Mouse (Mus musculus): ENCODE measurements at regions not wholly inside any gene's neighbourhood (a gene's known extent, or its start where the extent isn't known, plus 50 kb on each side); places are given as distances from the start of the nearest gene placed in this dataset.

- no peak for DNase-seq
Observed at GRCm38 (mm10) chr3:50888571-50889210, 335.6 kb upstream of the Noct start.

GRCm38 (mm10) chr3:50890537-50890936, 333.7 kb upstream of the Noct start:
- DNase-seq: no peak

GRCm38 (mm10) chr3:50898179-50898578, 326.1 kb upstream of the Noct start:
- no peak for DNase-seq

GRCm38 (mm10) chr3:50899830-50900350, 324.4 kb upstream of the Noct start:
- no peak for DNase-seq

GRCm38 (mm10) chr3:50900566-50900965, 323.7 kb upstream of the Noct start:
- DNase-seq: no peak

- no peak for DNase-seq
Observed at GRCm38 (mm10) chr3:50901321-50901720, 322.9 kb upstream of the Noct start.

- no peak for DNase-seq
Observed at GRCm38 (mm10) chr3:50902933-50903332, 321.3 kb upstream of the Noct start.

GRCm38 (mm10) chr3:50904716-50905116, 319.5 kb upstream of the Noct start:
- no peak for DNase-seq

- peak in 1 of 2 experiments; percentile 21 for DNase-seq
Observed at GRCm38 (mm10) chr3:50905274-50905992, 318.8 kb upstream of the Noct start.

- peak; percentile 81 to 85 for DNase-seq
Observed at GRCm38 (mm10) chr3:50905993-50906831, 318.0 kb upstream of the Noct start.

GRCm38 (mm10) chr3:50912980-50913518, 311.2 kb upstream of the Noct start:
- no peak for DNase-seq

- DNase-seq: no peak
Observed at GRCm38 (mm10) chr3:50914866-50915365, 309.3 kb upstream of the Noct start.

- DNase-seq: no peak
Observed at GRCm38 (mm10) chr3:50916305-50916854, 307.9 kb upstream of the Noct start.

GRCm38 (mm10) chr3:50922347-50922746, 301.9 kb upstream of the Noct start:
- no peak for DNase-seq

- no peak for DNase-seq
Observed at GRCm38 (mm10) chr3:50922832-50923231, 301.4 kb upstream of the Noct start.

- DNase-seq: no peak
Observed at GRCm38 (mm10) chr3:50923327-50923726, 300.9 kb upstream of the Noct start.

- no peak for DNase-seq
Observed at GRCm38 (mm10) chr3:50927318-50927717, 296.9 kb upstream of the Noct start.

GRCm38 (mm10) chr3:50929013-50929412, 295.2 kb upstream of the Noct start:
- DNase-seq: no peak

GRCm38 (mm10) chr3:50932397-50933089, 291.7 kb upstream of the Noct start:
- DNase-seq: no peak

GRCm38 (mm10) chr3:50933090-50933443, 291.2 kb upstream of the Noct start:
- DNase-seq: no peak

- no peak for DNase-seq
Observed at GRCm38 (mm10) chr3:50939602-50940001, 284.6 kb upstream of the Noct start.

GRCm38 (mm10) chr3:50940656-50941055, 283.6 kb upstream of the Noct start:
- DNase-seq: no peak

Measured in lung, adult 18-20 months (tissue).